Mouse (Mus musculus) skeletal muscle tissue, adult 2 months (tissue): ENCODE data around the gene Sacs.

Experiments used
- DNase-seq: peaks from one replicate; pipeline ENCODE4 v3.0.0-alpha.2; 2012; ENCODE audit warnings: low read depth, low spot score

The Sacs gene

GRCm38 (mm10) chr14:61237101-61237654, 98.9 kb downstream of the Sacs start:
- DNase-seq, result no peak

DNA sequence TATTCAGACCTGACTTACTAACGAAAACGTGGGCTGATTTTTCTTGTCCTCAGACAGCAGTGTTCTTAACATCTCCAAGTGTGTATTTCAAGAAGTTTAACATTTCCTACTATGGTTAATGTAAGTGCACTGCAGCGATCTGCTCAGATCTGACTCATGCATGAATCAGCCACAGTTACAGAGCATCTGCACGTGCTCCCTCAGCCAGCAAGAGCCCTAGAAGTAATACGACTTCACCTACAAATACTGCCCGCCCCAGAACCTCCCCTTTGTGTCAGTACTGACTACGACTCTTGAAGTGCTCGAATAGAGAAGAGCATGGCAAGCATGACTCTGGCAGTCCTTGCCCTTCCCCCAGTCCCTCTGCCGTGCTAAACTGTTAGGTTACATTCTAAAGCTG, 100.5 kb downstream of the Sacs start:
- DNase-seq, result no peak

GRCm38 (mm10) chr14:61242611-61243010, 104.4 kb downstream of the Sacs start:
- DNase-seq, result peak; percentile 34

- DNase-seq, result no peak
These were observed 108.2 kb downstream of the Sacs start for GRCm38 (mm10) chr14:61246444-61246843.

DNA sequence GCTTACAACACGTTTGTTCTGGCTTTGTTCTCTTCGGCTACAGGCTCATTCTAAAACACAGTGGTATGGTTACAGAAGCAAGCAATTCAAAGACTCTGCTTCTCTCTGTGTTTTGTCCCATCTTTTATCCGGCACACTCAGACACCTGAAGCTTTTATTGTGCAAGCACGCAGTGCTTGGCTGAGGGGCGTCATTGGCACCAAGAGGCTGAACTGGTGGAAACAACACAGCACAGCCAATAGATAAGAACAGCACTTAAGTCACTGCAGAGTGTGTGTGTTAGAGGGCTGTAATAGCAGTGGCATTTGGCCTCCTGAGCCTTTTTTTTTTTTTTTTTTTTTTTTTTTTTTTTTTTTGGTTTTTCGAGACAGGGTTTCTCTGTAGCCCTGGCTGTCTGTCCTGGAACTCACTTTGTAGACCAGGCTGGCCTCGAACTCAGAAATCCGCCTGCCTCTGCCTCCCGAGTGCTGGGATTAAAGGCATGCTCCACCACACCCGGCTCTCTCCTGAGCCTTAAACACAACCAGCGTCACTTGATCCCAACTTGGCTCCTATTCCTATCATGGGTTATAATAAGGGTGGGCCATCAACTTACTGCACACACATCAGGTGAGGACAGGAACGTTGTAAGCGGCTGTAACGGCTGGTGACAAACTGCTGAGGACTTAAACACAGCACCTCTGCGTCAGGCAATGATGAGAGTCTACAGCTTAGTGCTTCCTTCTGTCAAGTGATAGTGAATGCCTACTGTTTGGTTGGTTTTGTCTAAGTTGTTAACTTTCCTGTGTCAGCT, 114.5 kb downstream of the Sacs start:
- DNase-seq, result no peak

DNA sequence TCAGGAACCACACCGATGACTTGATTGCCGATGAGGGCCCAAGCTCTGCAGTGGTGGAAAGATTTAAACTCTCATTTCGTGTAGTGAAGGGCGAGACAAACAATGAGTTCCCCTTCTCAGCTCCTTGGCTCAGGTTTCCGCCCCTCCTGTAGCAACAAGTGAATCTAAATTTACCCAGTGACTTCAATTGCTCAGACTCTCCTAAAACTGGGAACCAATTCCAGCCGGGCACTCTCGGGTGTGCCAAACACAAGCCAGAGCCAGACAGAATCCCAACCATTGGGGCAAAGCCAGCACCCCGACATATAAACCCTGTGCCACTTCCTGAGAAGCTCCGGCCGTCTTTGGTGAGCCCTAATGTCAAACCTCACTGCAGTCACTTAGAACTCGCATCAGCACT, 120.1 kb downstream of the Sacs start, which contains the start of gene Sgcg:
Gene Sgcg (minus strand): TSS at position 139 of the 400 bp plus-strand sequence.
- DNase-seq, result peak; percentile 93

DNA sequence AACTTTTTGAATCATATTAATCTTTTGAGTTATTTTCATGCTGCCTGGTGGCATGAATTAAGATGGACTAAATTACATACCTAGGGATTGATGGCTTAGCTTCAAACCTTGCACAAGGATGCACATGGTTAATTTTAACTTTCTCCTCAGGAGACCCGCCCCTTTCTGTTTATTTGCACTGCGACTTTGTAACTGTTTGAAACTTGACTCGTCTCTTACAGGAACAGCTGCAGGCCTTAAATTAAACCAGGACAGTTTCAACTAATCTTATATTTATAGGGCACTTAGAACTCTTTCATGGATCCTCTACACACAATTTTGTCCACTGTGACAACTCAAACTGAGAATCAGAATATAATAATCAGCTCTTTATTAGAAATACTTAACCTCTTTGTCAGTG, 120.8 kb downstream of the Sacs start:
- DNase-seq, result peak; percentile 76

- no peak for DNase-seq
These were observed 129.7 kb downstream of the Sacs start for GRCm38 (mm10) chr14:61267908-61268475.

GRCm38 (mm10) chr14:61274414-61275198, 136.3 kb downstream of the Sacs start:
- no peak for DNase-seq

DNA sequence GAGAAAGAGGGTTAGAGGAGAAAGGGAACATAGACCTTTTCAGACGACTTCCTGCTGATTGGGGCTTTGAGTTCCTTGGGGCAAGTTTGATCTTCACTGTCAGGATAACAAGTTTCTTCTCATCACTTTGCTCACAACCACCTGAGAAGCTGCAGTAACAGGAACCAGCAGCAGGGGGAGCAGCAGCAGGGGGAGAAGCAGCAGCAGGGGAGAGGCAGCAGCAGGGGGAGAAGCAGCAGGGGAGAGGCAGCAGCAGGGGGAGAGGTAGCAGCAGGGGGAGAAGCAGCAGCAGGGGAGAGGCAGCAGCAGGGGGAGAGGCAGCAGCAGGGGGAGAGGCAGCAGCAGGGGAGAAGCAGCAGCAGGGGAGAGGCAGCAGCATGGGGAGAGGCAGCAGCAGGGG, 139.0 kb downstream of the Sacs start:
- no peak for DNase-seq

DNA sequence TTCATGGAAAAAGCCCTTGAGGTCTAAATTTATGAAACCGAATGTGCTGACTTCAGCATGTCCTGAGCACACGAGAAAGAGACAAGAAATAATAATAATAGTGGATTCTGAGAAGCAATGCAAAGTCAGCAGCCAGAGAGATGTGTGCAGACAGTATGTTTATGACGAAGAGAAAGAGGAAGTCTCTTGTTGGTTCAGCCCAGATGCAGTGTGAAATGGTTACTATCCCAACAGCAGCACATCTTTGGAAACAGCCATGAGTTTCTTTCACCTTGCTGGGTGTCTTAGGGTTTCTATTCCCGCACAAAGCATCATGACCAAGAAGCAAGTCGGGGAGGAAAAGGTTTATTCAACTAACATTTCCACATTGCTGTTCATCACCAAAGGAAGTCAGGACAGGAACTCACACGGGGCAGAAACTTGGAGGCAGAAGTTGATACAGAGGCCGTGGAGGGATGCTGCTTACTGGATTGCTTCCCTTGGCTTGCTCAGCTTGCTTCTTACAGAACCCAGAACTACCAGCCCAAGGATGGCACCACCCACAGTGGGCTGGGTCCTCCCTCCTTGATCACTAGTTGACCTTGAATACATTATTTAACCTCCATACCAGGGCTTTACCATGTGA, 140.5 kb downstream of the Sacs start:
- no peak for DNase-seq

GRCm38 (mm10) chr14:61288606-61289286, 150.5 kb downstream of the Sacs start:
- no peak for DNase-seq
